Mouse (Mus musculus) layer of hippocampus, adult 9-11 months (tissue): Measurements from ENCODE around the gene Phlpp1.

Experiments
- DNase-seq: peaks from one replicate; pipeline ENCODE4 v3.0.0; 2022

Phlpp1 gene

DNA sequence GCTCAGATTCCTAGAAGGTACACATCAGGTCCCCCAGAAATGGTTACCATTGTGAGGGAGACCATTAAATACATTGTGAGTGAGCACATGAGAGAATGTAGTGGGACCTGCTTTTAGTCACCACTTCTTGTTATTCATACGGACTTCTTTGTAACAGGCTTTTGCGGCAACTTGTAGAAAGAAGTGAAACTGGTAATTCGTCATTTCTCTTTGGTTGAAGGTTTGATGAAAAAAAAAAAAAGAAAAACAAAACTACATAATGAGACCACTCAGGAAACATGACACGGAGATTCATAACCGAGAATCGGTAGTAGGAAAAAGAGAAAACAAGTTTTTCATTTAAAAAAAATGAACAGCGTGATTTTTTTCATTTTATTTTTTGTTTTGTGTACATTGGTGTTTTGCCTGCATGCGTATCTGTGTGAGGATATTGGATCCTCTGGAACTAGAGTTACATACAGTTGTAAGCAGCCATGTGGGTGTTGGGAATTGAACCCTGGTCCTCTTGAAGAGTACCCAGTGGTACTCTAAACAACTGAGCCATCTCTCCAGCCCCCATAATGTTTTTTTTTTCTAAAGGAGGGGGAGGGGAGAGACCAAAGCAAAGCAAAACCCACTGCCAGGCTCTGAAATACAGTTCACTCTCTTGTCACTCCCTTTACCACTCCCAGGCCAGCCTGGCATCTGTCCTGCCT is 150.0 kb downstream of the Phlpp1 start:
- DNase-seq: no peak

DNA sequence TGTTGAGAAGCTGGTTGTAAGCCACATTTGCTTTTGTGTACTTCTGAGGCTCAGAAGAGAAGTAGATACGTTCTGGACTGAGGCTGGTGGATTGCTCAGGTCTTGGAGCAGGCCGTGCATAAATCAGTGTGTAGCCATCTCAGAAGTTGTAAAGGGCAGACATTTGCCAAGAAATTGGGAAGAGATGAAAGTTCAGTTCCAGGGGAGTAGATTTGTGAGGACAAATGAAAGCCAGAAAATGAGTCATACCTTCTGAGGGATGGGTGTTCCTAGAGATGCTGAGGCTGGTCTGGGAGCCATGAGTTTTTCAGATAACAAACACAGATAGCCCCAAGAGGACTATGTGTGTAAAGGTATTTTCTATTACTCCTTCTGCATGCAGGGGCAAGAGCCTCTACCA is 155.1 kb downstream of the Phlpp1 start:
- no peak for DNase-seq

DNA sequence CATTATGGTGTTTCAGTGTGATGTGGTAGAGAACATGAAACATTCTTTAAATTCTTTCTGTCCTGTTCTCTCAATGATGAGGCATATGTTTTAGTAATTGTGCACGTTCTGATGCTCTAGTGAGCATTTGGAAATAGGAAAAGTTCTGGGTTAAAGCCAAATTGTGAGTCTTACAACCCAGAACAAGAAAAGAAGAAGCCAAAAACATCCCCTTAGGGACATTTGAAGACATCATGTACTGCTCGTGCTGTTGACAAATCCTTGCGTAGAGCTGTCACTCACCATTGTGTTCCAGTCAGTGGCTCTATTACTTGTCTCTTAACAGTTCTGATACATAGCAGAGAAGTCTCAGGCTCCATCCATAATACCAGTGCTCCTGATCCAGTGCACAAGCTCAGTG is 170.5 kb downstream of the Phlpp1 start:
- DNase-seq: no peak

DNA sequence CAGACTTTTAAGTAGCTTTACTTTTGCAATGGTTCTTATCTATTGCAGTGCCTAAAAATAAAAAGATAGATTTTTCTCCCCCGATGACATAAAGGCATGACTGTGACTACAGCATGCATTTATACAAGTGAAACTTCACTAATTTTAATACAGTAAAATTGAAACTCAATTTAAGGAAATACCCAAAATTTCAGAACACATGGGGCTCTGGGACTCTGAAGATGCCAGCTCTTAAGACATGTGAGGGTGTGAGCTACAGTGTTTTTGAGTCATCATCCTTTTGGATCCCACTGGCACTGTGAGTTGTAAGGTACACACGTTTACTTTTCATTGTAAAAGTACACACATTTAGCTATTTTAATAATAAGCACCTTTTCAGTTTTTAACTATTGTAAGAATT is 173.7 kb downstream of the Phlpp1 start:
- DNase-seq: no peak

DNA sequence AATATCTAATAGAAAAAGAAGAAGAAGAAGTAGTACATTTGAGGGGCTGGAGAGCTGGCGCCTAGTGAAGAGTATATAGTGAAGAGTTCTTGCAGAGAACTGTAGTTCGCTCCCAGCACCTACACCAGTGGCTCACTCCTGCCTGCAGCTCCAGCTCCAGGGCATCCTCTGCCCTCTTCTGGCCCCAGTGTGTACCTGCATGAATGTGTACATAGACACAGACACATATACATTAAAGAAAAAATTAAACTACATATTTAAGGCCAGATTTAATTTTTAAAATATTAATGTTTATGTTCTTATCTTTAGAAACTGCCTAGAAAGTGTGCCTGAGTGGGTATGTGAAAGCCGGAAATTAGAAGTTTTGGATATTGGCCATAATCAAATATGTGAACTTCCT is 175.2 kb downstream of the Phlpp1 start:
- no peak for DNase-seq

DNA sequence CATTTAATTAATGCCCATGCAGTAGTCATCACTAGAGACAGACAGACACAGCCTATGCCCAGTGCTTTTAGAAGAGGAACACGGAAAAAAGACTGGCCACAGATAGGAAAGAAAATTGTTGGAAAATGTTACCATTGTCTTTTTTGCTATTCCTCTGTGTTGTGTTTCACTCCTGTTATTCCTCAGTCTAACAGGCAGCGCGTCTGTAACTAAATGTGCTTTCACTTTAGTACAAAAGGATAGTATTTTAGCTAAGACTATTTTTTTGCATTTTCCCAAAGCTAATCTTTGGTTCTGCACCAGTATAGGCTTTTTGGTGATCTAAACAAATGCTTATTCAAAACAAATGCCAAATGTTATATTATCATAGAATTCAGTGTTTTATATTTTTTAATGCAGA is 177.6 kb downstream of the Phlpp1 start:
- DNase-seq: no peak

DNA sequence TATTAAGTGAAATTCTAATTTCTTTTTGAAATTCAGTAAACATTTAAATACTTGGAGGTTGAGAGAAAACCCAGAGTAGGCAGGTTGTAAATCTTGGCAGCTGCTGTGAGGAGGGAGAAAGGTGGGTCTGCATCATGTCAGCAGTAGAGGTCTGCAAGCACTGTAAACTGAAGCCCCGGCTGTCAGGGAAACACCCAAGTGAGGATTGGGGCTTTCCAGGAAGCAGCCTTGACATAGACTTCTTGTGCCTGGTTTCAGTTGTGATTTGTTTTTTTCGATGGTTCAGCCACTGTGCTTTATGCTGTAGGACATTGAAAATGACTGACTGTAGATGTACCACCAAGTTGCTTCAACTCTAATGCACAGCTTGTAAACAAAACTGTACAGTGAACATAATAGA is 180.0 kb downstream of the Phlpp1 start:
- DNase-seq: no peak

DNA sequence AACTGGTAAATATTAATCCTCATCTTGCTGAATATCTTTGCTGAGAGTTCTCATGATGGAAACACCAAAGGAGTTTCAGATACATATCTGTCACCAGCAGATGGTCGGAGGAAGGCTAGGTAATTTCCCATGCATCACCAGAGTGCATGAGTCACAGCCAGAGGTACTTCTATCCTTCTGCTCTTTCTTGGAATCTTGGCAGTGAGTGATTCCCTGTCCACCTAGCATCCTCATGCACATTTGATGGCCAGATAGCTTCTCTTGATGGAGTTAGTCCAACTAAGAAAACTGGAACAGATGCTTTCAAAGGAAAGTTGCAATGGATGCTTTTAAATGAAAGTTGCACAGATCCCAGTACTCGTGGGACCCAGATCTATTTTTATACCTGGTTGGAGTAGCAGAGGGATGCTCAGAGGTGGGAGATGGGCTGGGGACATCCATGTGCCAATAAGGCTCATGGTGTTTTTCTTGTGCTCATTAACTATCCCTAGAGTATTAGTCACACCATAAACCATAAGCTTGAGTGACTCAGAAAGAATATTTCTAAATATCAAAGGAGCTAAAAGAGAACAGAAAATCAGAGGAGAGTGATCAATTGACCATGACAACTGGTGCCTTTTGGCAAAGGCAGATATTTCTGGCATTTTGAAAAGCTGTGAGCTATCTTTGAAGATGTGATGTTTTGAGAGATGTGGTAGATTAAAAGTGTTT is 181.4 kb downstream of the Phlpp1 start:
- peak; percentile 24 for DNase-seq

DNA sequence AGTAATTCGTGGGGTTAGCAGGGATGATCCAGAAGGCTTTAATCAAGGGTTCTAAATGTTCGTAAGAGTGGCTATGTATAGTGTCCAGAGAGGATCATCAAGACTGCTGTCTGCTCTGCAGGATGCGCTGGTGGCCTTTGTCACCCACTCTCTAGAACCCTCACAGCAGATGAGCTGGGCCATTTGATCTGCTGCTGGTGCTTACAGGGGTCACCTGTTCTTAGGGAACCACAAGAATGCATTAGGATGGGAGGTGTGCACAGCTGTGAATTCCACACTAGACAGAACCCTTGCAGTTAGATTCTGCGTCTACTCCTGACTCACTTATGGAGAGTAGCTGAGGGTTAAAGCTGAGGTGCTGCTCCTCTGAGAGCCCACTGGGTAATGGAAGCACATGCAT is 182.4 kb downstream of the Phlpp1 start:
- DNase-seq: no peak

DNA sequence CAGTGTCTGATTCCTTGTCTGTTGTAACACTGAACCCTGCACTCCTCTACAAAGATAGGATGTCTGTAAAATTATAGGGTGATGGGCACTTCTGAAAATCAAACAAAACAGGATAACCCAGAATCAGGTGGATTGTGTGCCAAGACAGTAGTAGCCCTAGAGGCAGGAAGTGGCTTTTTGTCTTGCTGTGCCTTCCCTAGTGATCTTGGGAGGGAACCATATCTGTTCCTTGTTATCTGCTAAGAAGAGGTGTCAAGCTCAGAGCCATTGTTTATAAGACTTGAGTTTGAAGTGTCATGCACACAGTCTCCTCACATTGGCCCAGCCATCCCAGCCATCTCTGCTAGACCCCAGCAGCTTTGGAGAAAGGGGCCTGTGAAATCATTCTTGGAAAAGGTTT is 187.9 kb downstream of the Phlpp1 start:
- DNase-seq: no peak

DNA sequence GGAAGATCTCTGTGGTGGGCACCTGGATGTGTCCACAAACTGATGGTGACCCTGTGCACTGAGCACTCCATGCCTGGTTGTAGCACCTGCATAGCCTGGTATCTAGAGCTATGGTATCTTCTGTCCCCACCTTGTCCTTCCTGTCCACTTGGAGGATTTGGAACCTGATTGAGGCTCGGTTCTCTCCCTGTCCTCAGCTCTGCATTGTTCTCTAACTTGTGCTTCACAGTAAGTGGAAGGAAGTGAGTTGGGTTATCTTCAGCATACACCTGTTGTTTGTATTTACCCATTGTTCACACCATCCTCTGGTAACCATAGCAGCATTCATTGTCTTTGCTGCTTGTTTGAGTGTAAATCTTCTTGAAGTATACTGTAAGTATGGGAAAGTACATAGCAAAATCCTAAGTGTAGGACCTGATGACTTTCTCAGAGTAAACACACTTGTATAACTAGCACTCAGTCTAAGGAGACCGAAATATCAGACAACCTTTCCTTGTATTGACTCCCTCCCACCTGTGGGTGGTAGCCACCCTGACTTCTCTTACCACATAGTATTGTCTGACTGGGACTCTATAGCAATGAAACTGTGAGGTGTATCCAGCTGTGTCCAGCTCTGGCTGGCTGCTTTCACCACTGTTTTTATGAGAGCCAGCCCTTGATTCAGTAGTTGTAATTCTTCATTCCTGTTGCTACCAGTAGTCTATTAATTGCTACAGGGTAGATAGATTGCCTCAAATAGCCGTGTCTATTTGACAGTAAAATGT is 191.5 kb downstream of the Phlpp1 start:
- DNase-seq: no peak

DNA sequence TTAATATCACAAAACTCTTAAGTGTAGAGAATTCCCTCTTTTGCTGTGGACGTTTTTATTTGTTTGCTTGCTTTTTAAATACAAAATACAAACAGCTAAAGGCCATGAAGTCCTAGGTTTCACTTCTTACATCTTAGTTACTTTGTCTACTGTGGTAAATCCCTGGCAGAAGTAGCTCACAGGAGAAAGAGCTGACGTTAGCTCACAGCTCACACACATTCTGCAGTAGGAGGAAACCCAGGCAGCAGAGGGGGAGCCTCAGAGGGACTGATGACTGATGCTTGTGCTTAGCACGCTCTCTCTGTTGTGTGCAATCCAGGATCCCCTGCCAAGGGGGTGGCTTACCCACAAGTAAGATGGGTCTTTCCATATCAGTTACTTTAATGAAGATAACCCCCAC is 197.8 kb downstream of the Phlpp1 start:
- no peak for DNase-seq

DNA sequence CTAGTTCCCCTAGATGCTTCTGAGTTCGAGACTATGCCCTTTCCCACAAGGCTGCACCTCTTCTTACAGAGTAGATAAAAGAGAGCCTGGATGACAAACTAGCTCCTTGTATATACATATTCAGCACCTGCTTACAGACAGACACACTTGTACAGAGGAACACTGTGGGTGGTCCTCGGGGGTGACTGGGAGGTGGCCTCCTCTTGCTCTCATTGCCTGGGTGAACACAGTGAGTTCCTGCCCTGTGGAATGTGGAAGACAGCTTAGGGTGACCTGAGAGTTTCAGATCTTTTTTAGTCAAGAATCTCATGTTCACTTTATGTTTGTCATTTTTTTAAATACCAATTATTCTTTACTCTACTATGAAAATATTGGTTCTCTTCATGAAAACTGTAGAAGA is 200.9 kb downstream of the Phlpp1 start:
- DNase-seq: no peak

DNA sequence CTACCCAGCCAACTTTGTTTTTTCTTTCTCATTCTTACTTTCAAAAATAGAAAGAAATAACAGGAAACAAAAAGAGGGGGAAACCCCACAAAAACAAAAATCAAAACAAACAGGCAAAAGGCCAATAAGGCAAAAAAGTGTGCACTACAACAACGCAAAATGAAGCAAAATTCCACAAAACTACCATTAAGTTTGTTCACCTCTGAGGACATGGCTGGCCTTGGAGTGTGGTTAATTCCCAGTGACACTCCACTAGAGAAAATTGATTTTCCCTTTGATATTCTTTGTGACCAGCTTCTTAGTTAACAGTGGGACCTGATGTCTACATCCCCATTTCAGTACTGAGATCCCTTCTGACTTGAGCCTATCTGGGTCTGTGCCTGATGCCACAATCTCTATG is 202.1 kb downstream of the Phlpp1 start:
- no peak for DNase-seq

DNA sequence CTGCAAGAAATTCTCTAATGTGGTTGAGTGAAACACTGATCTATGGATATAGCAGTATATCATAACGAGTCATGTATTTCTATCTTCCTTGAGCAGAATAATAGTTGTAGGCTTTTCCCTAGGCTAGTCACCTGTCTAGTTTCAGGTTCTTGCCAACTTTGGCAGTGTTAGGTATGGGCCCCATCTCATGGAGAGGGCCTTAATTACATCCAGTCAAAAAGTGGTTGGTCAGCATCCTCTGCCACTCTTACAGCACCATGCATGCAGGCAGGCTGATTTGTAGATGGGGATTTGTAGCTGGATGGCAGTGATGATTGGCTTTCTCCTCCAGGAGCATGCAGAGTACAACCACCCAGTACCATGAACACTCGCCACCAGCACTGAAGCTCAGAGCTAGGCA is 202.7 kb downstream of the Phlpp1 start:
- no peak for DNase-seq

DNA sequence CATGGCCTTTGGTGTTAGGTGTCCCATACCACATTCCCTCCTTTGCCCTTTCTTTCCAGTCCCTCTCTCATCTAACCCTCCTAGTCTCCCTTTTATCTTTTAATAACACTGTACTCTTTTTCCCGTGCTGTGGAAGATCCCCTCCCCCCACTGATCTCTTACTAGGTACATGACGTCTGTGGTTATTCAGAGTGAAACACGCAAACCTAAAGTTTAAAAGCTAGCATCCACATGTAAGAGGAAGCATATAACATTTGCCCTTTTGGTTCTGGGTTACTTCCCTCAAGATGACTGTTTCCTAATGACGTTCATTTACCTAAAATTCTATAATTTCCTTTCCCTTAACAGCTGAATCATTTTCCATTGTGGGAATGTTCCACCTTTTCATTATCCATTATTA is 203.4 kb downstream of the Phlpp1 start:
- DNase-seq: no peak

DNA sequence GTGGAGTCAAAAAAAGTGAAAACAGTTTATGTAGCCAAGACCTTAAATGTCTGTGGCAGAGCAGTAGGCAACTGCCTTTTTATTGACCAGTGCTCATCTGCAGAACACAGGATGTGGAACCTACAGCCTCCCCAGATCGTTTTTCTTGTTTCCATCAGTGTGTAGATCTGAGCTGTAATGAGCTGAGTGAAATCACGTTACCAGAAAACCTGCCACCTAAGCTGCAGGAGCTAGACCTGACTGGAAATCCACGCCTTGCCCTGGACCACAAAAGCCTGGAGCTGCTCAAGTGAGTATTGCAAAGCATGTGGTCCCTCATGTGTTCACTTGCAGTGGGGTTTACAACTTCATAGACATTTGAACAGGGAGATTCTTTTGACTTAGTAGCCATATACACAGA is 204.5 kb downstream of the Phlpp1 start:
- no peak for DNase-seq

DNA sequence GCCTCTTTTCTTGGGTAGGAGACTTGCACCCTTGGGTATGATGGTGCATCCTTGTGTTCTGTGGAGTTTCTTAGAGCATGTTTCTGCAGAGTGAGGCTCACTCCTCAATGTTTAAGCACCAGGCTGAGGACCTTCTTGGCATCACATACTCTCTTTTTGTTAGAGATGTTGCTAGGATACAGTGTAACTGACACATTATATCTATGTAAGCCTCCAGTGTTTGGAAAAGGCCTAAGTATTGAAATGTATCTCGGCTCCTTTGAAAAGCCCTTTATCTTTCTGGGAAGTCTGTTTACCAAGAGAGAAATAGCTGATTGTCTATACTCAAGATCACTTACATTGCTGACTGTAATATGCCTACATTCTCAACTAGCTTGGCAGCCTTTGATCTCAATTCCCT is 208.9 kb downstream of the Phlpp1 start:
- no peak for DNase-seq

DNA sequence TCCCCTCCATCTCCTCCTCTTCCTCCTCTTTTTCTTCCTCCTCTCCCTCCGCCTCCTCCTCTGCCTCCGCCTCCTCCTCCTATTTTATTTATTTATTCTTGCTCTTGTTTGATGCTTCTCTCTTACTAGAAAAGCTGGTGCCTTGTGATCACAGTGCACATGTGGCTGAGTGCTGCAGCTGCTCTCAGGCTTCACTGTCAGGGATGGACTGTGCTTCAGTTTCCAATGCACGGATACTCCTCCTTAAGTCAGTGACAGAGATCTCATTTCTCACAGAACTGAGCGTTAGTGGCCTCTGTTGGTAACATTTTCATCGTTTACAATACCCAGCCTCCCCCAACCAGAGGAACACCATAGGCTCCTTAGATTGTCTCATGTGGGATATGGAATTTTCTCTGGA is 215.0 kb downstream of the Phlpp1 start:
- no peak for DNase-seq

DNA sequence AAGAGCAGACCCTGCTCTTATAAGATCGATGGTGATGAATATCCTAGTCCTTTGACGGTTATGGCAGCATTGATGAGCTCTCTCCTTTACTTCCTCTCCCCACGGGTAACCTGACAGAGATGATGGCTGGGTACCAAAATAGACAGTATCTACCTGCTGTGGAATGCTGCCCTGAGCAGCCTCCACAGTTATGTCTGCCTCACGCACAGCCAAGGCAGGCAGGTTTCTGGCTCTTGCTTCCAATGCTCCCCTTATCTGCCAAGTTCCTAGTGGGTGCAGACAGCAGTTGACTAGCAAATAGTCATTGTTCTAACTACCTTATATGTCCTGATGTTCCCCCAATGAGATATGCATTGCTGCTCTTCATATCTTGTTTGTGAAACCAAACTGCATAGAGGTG is 215.7 kb downstream of the Phlpp1 start:
- no peak for DNase-seq

DNA sequence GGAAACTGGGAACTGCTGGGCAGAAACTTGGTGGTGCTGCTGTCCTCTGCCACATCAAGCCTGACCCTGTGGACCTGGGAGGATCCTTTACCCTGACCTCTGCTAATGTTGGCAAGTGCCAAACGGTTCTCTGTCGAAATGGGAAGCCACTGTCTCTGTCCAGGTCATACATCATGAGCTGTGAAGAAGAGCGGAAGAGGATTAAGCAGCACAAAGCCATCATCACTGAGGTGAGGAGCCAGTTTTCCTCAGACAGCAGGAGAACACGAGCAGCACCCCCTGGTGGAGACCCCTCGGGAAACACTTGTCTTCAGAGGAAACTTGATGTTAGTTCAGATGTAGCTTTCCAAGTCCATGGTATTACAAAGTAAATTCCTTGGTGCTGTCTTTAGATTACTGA is 218.1 kb downstream of the Phlpp1 start:
- DNase-seq: no peak

DNA sequence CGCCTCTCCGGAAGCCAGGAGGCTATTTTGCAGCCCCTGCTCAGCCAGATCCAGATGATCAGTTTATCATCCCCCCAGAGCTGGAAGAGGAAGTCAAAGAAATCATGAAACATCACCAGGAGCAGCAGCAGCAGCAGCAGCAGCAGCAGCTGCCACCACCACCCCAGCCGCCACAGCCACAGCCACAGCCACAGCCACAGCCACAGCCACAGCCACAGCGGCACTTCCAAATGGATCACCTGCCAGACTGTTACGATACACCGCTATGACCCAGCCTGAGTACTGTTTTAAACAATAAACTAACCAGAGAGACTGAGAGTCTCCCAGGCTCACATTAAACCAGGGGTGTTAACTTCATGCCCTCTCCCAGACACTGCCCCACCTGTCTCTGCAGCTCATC is 221.5 kb downstream of the Phlpp1 start:
- DNase-seq: no peak

DNA sequence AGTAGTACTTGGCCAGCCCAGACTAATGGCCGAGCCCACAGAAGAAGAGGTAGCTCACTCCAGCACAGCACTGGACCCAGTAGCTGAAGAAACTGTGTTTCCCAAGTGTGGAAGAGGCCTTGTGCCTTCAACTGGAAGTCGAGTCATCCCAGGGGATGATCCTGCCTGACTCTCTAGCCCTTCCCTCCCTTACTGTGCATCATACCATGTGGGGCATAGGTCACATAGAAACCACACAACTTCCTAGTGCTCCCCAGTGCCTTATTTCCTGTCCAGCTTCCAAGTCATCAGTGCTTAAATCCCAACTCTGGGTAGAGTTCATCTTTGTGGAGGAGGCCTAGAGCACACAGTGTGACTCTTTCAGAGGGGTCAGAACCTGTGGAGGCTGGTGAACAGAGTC is 223.1 kb downstream of the Phlpp1 start:
- DNase-seq: no peak

DNA sequence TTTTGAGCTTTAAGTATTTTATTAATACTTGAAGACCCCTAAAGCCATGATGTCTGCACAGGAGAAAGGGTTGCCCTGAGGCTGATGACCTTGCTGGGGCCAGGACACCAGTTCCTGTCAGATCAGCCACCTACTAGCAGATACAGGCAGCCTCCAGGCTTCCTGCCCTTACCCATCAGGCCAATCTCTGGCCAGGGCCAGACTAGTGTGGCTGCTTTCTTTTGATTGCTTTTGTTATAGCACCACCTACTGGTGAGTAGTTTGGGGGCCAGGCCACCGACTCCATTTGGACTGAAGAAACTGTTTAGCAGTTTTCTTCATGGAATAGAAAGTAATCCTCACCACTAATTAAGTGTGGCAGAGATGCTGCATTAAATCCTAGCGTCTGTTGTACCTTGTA is 223.9 kb downstream of the Phlpp1 start:
- DNase-seq: peak; percentile 69
